Mouse (Mus musculus) C2C12 (cell line): ENCODE results near the gene Carhsp1.

Experiments used
- CEBPB ChIP-seq: IDR thresholded peaks from one replicate; pipeline ENCODE4 v1.6.1; 2011; ENCODE audit warnings: low read depth, mild to moderate bottlenecking, control low read depth, moderate library complexity
- CTCF ChIP-seq: IDR thresholded peaks from one replicate; pipeline ENCODE4 v1.5.1; 2011; ENCODE audit not compliant: control insufficient read depth, insufficient read depth, insufficient read length
- MAX ChIP-seq: IDR thresholded peaks from one replicate; pipeline ENCODE4 v1.6.1; 2011; ENCODE audit warnings: mild to moderate bottlenecking, control low read depth
- MYOD1 ChIP-seq: IDR thresholded peaks from one replicate; pipeline ENCODE4 v1.6.1; 2011; ENCODE audit warnings: low read depth; ENCODE audit not compliant: control insufficient read depth, insufficient read length
- USF1 ChIP-seq: IDR thresholded peaks from one replicate; pipeline ENCODE4 v1.6.1; 2011; ENCODE audit warnings: low read depth, mild to moderate bottlenecking, control low read depth, moderate library complexity

DNA sequence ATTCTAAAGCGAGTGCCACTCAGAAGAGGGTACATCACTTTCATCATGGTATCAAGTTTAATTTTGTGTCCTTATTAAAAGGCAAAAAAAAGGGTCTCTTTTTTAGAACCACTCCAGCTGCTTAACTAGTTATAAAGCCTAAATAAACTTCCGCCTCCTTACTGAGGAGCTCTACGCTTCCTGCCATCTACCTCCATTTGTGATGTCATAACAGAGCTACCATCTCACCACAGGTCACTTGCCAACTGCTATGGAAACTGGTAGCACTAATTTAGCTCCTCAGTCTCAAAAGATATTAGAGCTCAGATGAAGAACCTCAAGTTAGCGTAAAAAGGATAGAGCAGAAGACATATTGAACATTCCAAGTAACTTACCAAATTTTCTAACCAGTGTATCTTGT is 48.5 kb upstream of the Carhsp1 start:
- TF ChIP-seq MAX (no peak), CTCF (no peak), USF1 (no peak), MYOD1 (no peak), CEBPB (no peak)
